In genomic region chr19:45310291-45310881, GRCm38 (mm10) we compare ENCODE assay signal across 7 mouse cellular contexts. TPM values are rescaled to one million over a fixed set of nuclear protein-coding genes. Genes with fewer than 3 reads are reported as not detected.
DNase-seq lines count a peak whose midpoint lies in the region; ATAC-seq lines count a peak whose summit lies in the region.

No protein-coding gene starts in this region.

- no peak for DNase-seq in forebrain, embryonic 11.5 days (ENCODE audit: low spot score)
- no peak for DNase-seq in right cerebral cortex, adult 2 months (ENCODE audit: low spot score in 2 of 2)
- no peak for DNase-seq in gastrocnemius, postnatal 10 days
- DNase-seq in left cerebral cortex, adult 9 months (ENCODE audit: low spot score in 2 of 2): no peak

- H3K9me3 ChIP-seq in megakaryocyte, embryonic 14.5 days: no peaks in the 10 kb centered on the region
- H3K9me3 ChIP-seq in forebrain, embryonic 11.5 days (ENCODE audit: control insufficient read depth, low read length): no peaks in the 10 kb centered on the region
- H3K9me3 ChIP-seq in limb, embryonic 15.5 days: no peaks in the 10 kb centered on the region

- peak overlapping the region; percentile 57 for H3K4me3 ChIP-seq in megakaryocyte, embryonic 14.5 days (replicated peaks)
- H3K4me3 ChIP-seq in forebrain, embryonic 11.5 days (ENCODE audit: low read depth, low read length): peak overlapping the region; percentile 9; the same call in 1 of the 2 replicates
- peak overlapping the region; percentile 18 for H3K4me3 ChIP-seq in limb, embryonic 15.5 days

- H3K9ac ChIP-seq in forebrain, embryonic 11.5 days (ENCODE audit: low read length): no peak overlapping the region; the same call in 1 of the 2 replicates
- no peak overlapping the region for H3K9ac ChIP-seq in limb, embryonic 15.5 days

- WGBS in forebrain, embryonic 11.5 days: 36% methylated on average over 5 of the region's 5 CpGs
- 47% methylated on average over 5 of the region's 5 CpGs for WGBS in limb, embryonic 15.5 days

- H3K4me1 ChIP-seq in megakaryocyte, embryonic 14.5 days: peaks cover 31% of the 10 kb centered on the region
- peaks cover 12% of the 10 kb centered on the region; the same call in 1 of the 2 replicates for H3K4me1 ChIP-seq in forebrain, embryonic 11.5 days (replicated peaks; ENCODE audit: control insufficient read depth, insufficient read depth, low read length)
- peaks cover 5% of the 10 kb centered on the region; the same call in 1 of the 2 replicates for H3K4me1 ChIP-seq in limb, embryonic 15.5 days

- H3K36me3 ChIP-seq in megakaryocyte, embryonic 14.5 days (replicated peaks; ENCODE audit: low read length): no peaks in the 10 kb centered on the region
- no peaks in the 10 kb centered on the region for H3K36me3 ChIP-seq in forebrain, embryonic 11.5 days (ENCODE audit: control insufficient read depth, insufficient read depth, low read length)
- no peaks in the 10 kb centered on the region for H3K36me3 ChIP-seq in limb, embryonic 15.5 days

- H3K27ac ChIP-seq in forebrain, embryonic 11.5 days (ENCODE audit: low read depth, low read length): peak overlapping the region; percentile 59; the same call in 1 of the 2 replicates
- no peak overlapping the region for H3K27ac ChIP-seq in limb, embryonic 15.5 days

- ATAC-seq in megakaryocyte, adult 5-6 weeks (ENCODE audit: poor library complexity, severe bottlenecking): no peak
- no peak for ATAC-seq in forebrain, embryonic 11.5 days (replicated peaks; ENCODE audit: low FRiP score)
- no peak for ATAC-seq in limb, embryonic 15.5 days (ENCODE audit: insufficient number of reproducible peaks, low FRiP score, low TSS enrichment, low read depth)

- peaks cover 75% of the 10 kb centered on the region for H3K27me3 ChIP-seq in megakaryocyte, embryonic 14.5 days (replicated peaks)
- peaks cover 17% of the 10 kb centered on the region for H3K27me3 ChIP-seq in forebrain, embryonic 11.5 days (ENCODE audit: control insufficient read depth, insufficient read depth, low read length)
- peaks cover 43% of the 10 kb centered on the region for H3K27me3 ChIP-seq in limb, embryonic 15.5 days

- H3K4me2 ChIP-seq in forebrain, embryonic 11.5 days (ENCODE audit: low read depth, low read length, severe bottlenecking): peak overlapping the region; percentile 34; the same call in 1 of the 2 replicates
- peak overlapping the region; percentile 39 for H3K4me2 ChIP-seq in limb, embryonic 15.5 days

RNA-seq across cellular contexts. Expression of gene Btrc, which starts 53.1 kb away (rescaled TPM):
- polyA plus RNA-seq in megakaryocyte, embryonic 14.5 days (2012; ENCODE audit: insufficient read depth, low replicate concordance): 1.6 and 5.0 TPM in 2 replicates
- total RNA-seq in megakaryocyte, adult 5-6 weeks (2015): 5.7 and 14.8 TPM in 2 replicates
- total RNA-seq in megakaryocyte, adult 5-6 weeks (2017): 8.2 and 9.3 TPM in 2 replicates
- polyA plus RNA-seq in forebrain, embryonic 11.5 days (2014; fragmentation: Nextera tagmentation; extraction: Ambion mirVana): 54.1 and 58.8 TPM in 2 replicates
- polyA plus RNA-seq in limb, embryonic 15.5 days (2015; fragmentation: Nextera tagmentation; extraction: Ambion mirVana): 40.6 and 42.1 TPM in 2 replicates
- total RNA-seq in gastrocnemius, postnatal 10 days (2021): 10 to 100 TPM; 33.6 to 33.7 TPM
